Mouse (Mus musculus) CH12.LX (cell line): ENCODE data around the gene Itgb2l. TPM values are rescaled to one million over a fixed set of nuclear protein-coding genes. Genes with fewer than 3 reads are reported as not detected.

ENCODE experiments used
- DNase-seq: peaks from one replicate; pipeline ENCODE4 v3.0.0-alpha.2; 2013; ENCODE audit errors: extremely low read depth
- H3K27ac ChIP-seq: 2 replicates; pipeline ENCODE4 v1.5.1; 2012; ENCODE audit warnings: low read depth, mild to moderate bottlenecking, control low read depth, moderate library complexity; ENCODE audit not compliant: insufficient read depth
- H3K27me3 ChIP-seq: replicated peaks from 2 replicates; pipeline ENCODE3; 2012; ENCODE audit warnings: inconsistent platforms
- H3K36me3 ChIP-seq, 2 experiments: replicated peaks in 1 of 2; 2 replicates each; pipeline versions ENCODE3 to v1.6.1; 2012; ENCODE audit warnings: inconsistent platforms in 1 of 2, low read length in 1 of 2, mild to moderate bottlenecking in 1 of 2, mixed read lengths in 1 of 2, moderate library complexity in 1 of 2; ENCODE audit not compliant: control insufficient read depth in 1 of 2, insufficient read depth in 1 of 2
- H3K4me1 ChIP-seq, 2 experiments: 2 replicates each; pipeline ENCODE4 v1.6.1; 2012; ENCODE audit warnings: inconsistent platforms in 1 of 2, moderate library complexity in 1 of 2; ENCODE audit not compliant: insufficient read depth in 2 of 2, control insufficient read depth in 1 of 2
- H3K4me2 ChIP-seq: 2 replicates; pipeline ENCODE4 v1.6.1; 2012; ENCODE audit warnings: low read depth, mild to moderate bottlenecking, control low read depth; ENCODE audit not compliant: poor library complexity, insufficient read depth, severe bottlenecking
- H3K4me3 ChIP-seq, 3 experiments: fragments of 150-350 bp in 1 of 3; sonication (generic) in 1 of 3; replicated peaks in 1 of 3; 2 replicates each; pipeline versions ENCODE3 to v1.5.1; 2011 to 2012; ENCODE audit warnings: low read depth in 2 of 3, low read length in 2 of 3, mild to moderate bottlenecking in 2 of 3, moderate library complexity in 2 of 3, control low read depth in 1 of 3, improper control_type of control experiment in 1 of 3, inconsistent platforms in 1 of 3, mixed read lengths in 1 of 3; ENCODE audit not compliant: poor library complexity in 1 of 3
- H3K79me2 ChIP-seq: replicated peaks from 2 replicates; pipeline ENCODE4 v1.6.1; 2012; ENCODE audit warnings: mild to moderate bottlenecking, moderate library complexity; ENCODE audit not compliant: control insufficient read depth, poor library complexity, insufficient read depth, severe bottlenecking; ENCODE audit errors: extremely low read depth
- H3K9ac ChIP-seq: 2 replicates; pipeline ENCODE4 v1.6.1; 2012; ENCODE audit warnings: low read depth, mild to moderate bottlenecking, control low read depth, moderate library complexity; ENCODE audit not compliant: insufficient read depth
- H3K9me3 ChIP-seq: replicated peaks from 2 replicates; pipeline ENCODE3; 2012; ENCODE audit warnings: low read length, inconsistent platforms, mixed read lengths
- CHD1 ChIP-seq: IDR thresholded peaks from 2 replicates; pipeline ENCODE4 v1.6.1; 2012; ENCODE audit warnings: low read depth, low read length, improper control_type of control experiment, inconsistent platforms
- CHD2 ChIP-seq: IDR thresholded peaks from 2 replicates; pipeline ENCODE4 v1.6.1; 2011; ENCODE audit warnings: low read length, improper control_type of control experiment
- CTCF ChIP-seq, 2 experiments: IDR thresholded peaks in 1 of 2; conservative IDR thresholded peaks in 1 of 2; 2 replicates each; pipeline ENCODE4 v1.5.1; 2011 to 2012; ENCODE audit warnings: low read depth in 2 of 2, low read length in 2 of 2, improper control_type of control experiment in 1 of 2, inconsistent platforms in 1 of 2, mild to moderate bottlenecking in 1 of 2, moderate library complexity in 1 of 2
- E2F4 ChIP-seq: IDR thresholded peaks from 2 replicates; pipeline ENCODE4 v1.6.1; 2011; ENCODE audit warnings: low read depth, low read length, improper control_type of control experiment; ENCODE audit not compliant: insufficient replicate concordance
- ELF1 ChIP-seq: IDR thresholded peaks from 2 replicates; pipeline ENCODE4 v1.6.1; 2014; ENCODE audit warnings: low read depth, mild to moderate bottlenecking, inconsistent platforms, low read length, improper control_type of control experiment
- ETS1 ChIP-seq: conservative IDR thresholded peaks from 2 replicates; pipeline ENCODE4 v1.6.1; 2012; ENCODE audit warnings: low read depth, mild to moderate bottlenecking, inconsistent platforms, low read length, improper control_type of control experiment, moderate library complexity
- GABPA ChIP-seq: IDR thresholded peaks from 2 replicates; pipeline ENCODE4 v1.6.1; 2012; ENCODE audit warnings: low read depth, low read length, improper control_type of control experiment, inconsistent platforms; ENCODE audit not compliant: insufficient replicate concordance
- HCFC1 ChIP-seq: IDR thresholded peaks from 2 replicates; pipeline ENCODE4 v1.6.1; 2012; ENCODE audit warnings: low read depth, mild to moderate bottlenecking, inconsistent platforms, low read length, improper control_type of control experiment
- IRF4 ChIP-seq: IDR thresholded peaks from 2 replicates; pipeline ENCODE4 v1.6.1; 2014; ENCODE audit warnings: low read depth, mild to moderate bottlenecking, inconsistent platforms, low read length, improper control_type of control experiment
- JUN ChIP-seq: IDR thresholded peaks from 2 replicates; pipeline ENCODE4 v1.6.1; 2011; ENCODE audit warnings: low read depth, mild to moderate bottlenecking, low read length, improper control_type of control experiment, moderate library complexity; ENCODE audit not compliant: insufficient read depth
- JUND ChIP-seq: conservative IDR thresholded peaks from 2 replicates; pipeline ENCODE4 v1.6.1; 2011; ENCODE audit warnings: low read depth, low read length, improper control_type of control experiment
- KAT2A ChIP-seq: IDR thresholded peaks from 2 replicates; pipeline ENCODE4 v1.6.1; 2012; ENCODE audit warnings: low read length, improper control_type of control experiment, inconsistent platforms; ENCODE audit not compliant: insufficient replicate concordance
- MAZ ChIP-seq: IDR thresholded peaks from 2 replicates; pipeline ENCODE4 v1.6.1; 2012; ENCODE audit warnings: low read depth, mild to moderate bottlenecking, inconsistent platforms, low read length, improper control_type of control experiment, moderate library complexity
- MEF2A ChIP-seq: IDR thresholded peaks from 2 replicates; pipeline ENCODE4 v1.6.1; 2014; ENCODE audit warnings: low read depth, mild to moderate bottlenecking, inconsistent platforms, low read length, improper control_type of control experiment, borderline replicate concordance
- MYC ChIP-seq: IDR thresholded peaks from 2 replicates; pipeline ENCODE4 v1.6.1; 2011; ENCODE audit warnings: low read depth, mild to moderate bottlenecking, improper control_type of control experiment, low read length
- NRF1 ChIP-seq: IDR thresholded peaks from 2 replicates; pipeline ENCODE4 v1.6.1; 2014; ENCODE audit warnings: low read depth, mild to moderate bottlenecking, inconsistent platforms, low read length, improper control_type of control experiment, moderate library complexity
- PAX5 ChIP-seq: IDR thresholded peaks from 2 replicates; pipeline ENCODE4 v1.6.1; 2012; ENCODE audit warnings: low read length, inconsistent platforms, mixed read lengths
- RCOR1 ChIP-seq: conservative IDR thresholded peaks from 2 replicates; pipeline ENCODE4 v1.6.1; 2012; ENCODE audit warnings: low read depth, mild to moderate bottlenecking, inconsistent platforms, low read length, improper control_type of control experiment
- SMC3 ChIP-seq: IDR thresholded peaks from 2 replicates; pipeline ENCODE4 v1.6.1; 2011; ENCODE audit warnings: low read depth, low read length, improper control_type of control experiment
- TCF12 ChIP-seq: IDR thresholded peaks from 2 replicates; pipeline ENCODE4 v1.6.1; 2014; ENCODE audit warnings: low read depth, mild to moderate bottlenecking, inconsistent platforms, low read length, improper control_type of control experiment
- UBTF ChIP-seq: IDR thresholded peaks from 2 replicates; pipeline ENCODE4 v1.6.1; 2012; ENCODE audit warnings: low read depth, mild to moderate bottlenecking, inconsistent platforms, low read length, improper control_type of control experiment, moderate library complexity
- USF2 ChIP-seq: conservative IDR thresholded peaks from 2 replicates; pipeline ENCODE4 v1.6.1; 2011; ENCODE audit warnings: low read depth, low read length, improper control_type of control experiment
- ZC3H11A ChIP-seq: IDR thresholded peaks from 2 replicates; pipeline ENCODE4 v1.6.1; 2012; ENCODE audit warnings: low read depth, mild to moderate bottlenecking, inconsistent platforms, low read length, improper control_type of control experiment
- dilution Hi-C: fragments of 300-500 bp; cut with MboI; formaldehyde crosslinking; loops from 2 replicates; pipeline ENCODE4 v1.14.3; 2020; ENCODE audit warnings: low sequenced_read_pairs; ENCODE audit not compliant: extremely low pct_unique_long_range_greater_than_20kb, extremely low pct_ligation_motif_present
- in situ Hi-C: fragments of 300-500 bp; cut with MboI; formaldehyde crosslinking; loops from 3 replicates; pipeline ENCODE4 v1.14.3; 2019; ENCODE audit warnings: low sequenced_read_pairs, low pct_ligation_motif_present, low pct_unique_long_range_greater_than_20kb, mixed read lengths
- polyA plus RNA-seq: library from polyadenylated mRNA; unstranded; fragments of >175 nt; gene quantifications from 2 replicates; pipeline ENCODE4 v1.2.1, GENCODE M21; 2012; ENCODE audit warnings: low read depth; ENCODE audit not compliant: insufficient read length
- total RNA-seq, 2 experiments: library from RNA; depleted of rRNA; stranded (reverse); fragments of 300-350 nt in 1 of 2; fragments of >200 nt in 1 of 2; gene quantifications; 2 replicates each; pipeline ENCODE4 v1.2.3; 2012 to 2014

The Itgb2l gene
- total and polyA plus RNA-seq, 3 experiments, result 0.08 to 0.37 (median 0.20) TPM

DNA sequence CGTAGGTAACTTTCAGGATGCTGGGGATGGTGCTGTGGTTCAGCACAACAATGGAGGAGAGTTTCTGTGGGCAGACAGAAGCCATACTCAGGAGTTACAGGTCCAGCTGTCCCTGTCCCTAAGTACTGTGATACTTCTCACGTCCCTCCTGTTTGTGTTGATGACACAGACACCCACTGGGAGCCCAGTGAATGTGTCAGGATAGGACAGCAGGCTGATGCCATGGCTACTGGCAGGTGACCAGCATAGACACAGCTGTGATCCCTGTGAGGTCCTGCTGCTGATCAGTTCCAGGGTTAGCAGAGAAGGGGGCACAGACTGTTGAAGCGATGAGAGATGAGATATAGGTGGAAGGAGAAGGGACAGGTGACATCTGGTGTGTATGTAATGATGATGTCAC, 14.4 kb downstream of the Itgb2l start:
- no peak overlapping the region for H3K4me2 ChIP-seq
- H3K9ac ChIP-seq, result no peak overlapping the region
- no peak overlapping the region for H3K27ac ChIP-seq
- no peaks in the 10 kb centered on the region for H3K36me3 ChIP-seq
- peaks cover 0 to 14% of the 10 kb centered on the region in 2 experiments; a peak in 2 of 4 replicates for H3K4me1 ChIP-seq
- no peaks in the 10 kb centered on the region for H3K79me2 ChIP-seq
- no peak for DNase-seq
- TF ChIP-seq SMC3 (no peak), TCF12 (no peak), ELF1 (no peak), MYC (no peak), MEF2A (no peak), MAZ (no peak), CHD2 (no peak), CTCF (conservative IDR thresholded peaks at IDR 0.05 in 1 of 2, IDR thresholded peaks at IDR 0.05 in 1 of 2; ENCODE audit: low read depth in 2 of 2, low read length in 2 of 2) (no peak), IRF4 (no peak)
- dilution Hi-C loops, result no loop called here
- H3K27me3 ChIP-seq, result peaks cover 3% of the 10 kb centered on the region
- H3K4me3 ChIP-seq, result no peak overlapping the region
- no peaks in the 10 kb centered on the region for H3K9me3 ChIP-seq
- in situ Hi-C loops, result no loop called here

DNA sequence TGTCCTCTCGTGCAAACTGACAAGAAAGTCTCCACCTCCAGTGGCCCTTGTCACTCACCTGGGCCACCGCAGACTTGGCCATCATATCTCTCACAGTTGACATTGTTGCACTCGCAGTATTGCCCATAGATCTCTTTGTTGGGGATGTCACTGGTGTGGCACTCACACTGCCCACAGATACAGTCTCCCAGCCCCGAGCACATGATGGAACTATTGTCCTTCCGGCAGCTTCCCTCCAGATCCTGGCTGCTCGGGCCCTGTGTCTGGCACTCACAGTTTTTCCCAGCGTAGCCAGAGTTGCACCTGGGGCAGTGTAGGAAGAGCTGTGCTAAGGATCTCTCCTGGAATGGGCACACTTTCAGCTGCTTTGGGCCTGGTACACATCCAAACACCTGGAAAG, 16.7 kb downstream of the Itgb2l start:
- Histone ChIP-seq H3K27me3 (peaks cover 3% of the 10 kb centered on the region), H3K9ac (no peak overlapping the region), H3K27ac (no peak overlapping the region), H3K9me3 (no peaks in the 10 kb centered on the region), H3K4me2 (no peak overlapping the region), H3K79me2 (no peaks in the 10 kb centered on the region), H3K36me3 (no peaks in the 10 kb centered on the region), H3K4me1 (peaks cover 0 to 1% of the 10 kb centered on the region in 2 experiments; a peak in 1 of 4 replicates), H3K4me3 (no peak overlapping the region)
- TF ChIP-seq ZC3H11A (no peak), HCFC1 (no peak)
- in situ Hi-C loops, result no loop called here
- no peak for DNase-seq
- dilution Hi-C loops, result no loop called here

DNA sequence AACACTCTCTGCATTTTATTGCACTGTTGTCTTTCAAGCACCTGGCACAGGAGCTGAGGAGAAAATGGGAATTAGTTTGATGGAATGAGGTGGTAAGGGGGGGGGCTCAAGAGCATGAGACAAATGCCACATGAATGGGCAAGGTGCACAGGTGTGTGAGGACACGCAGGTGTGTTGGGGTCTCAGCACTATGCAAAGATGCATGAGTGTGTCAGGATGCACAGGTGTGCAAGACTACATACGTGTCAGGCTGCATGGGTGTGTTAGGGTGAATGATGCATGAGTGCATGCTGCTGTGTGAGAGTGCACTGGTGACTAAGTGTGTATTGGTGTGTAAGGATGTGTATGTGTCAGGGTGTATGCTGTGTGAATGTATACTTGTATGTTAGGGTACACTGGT, 18.4 kb downstream of the Itgb2l start:
- Histone ChIP-seq H3K27me3 (peaks cover 3% of the 10 kb centered on the region), H3K4me3 (no peak overlapping the region), H3K4me1 (no peaks in the 10 kb centered on the region), H3K9me3 (no peaks in the 10 kb centered on the region), H3K4me2 (no peak overlapping the region), H3K27ac (no peak overlapping the region), H3K36me3 (no peaks in the 10 kb centered on the region), H3K79me2 (no peaks in the 10 kb centered on the region), H3K9ac (no peak overlapping the region)
- dilution Hi-C loops (no loop called here), in situ Hi-C loops (no loop called here)
- DNase-seq, result no peak
- TF ChIP-seq NRF1, result no peak
- no peak for TF ChIP-seq ETS1
- TF ChIP-seq RCOR1, result no peak
- no peak for TF ChIP-seq JUN
- TF ChIP-seq MYC, result no peak
- no peak for TF ChIP-seq USF2
- TF ChIP-seq E2F4, result no peak
- TF ChIP-seq JUND, result no peak
- no peak for TF ChIP-seq GABPA
- no peak for TF ChIP-seq KAT2A
- no peak for TF ChIP-seq UBTF
- no peak for TF ChIP-seq CTCF (conservative IDR thresholded peaks at IDR 0.05 in 1 of 2, IDR thresholded peaks at IDR 0.05 in 1 of 2; ENCODE audit: low read depth in 2 of 2, low read length in 2 of 2)
- no peak for TF ChIP-seq TCF12
- no peak for TF ChIP-seq MAZ
- no peak for TF ChIP-seq SMC3
- TF ChIP-seq CHD1, result no peak
- TF ChIP-seq PAX5, result no peak
